Mouse (Mus musculus) layer of hippocampus, adult 11-12 months (tissue): ENCODE data around the gene Gm49333.
"Not testable (repeated sequence)": the region's sequence is repeated elsewhere in the genome, so short reads cannot be mapped to it uniquely, and the experiment has no call there.

ENCODE experiments used
- DNase-seq: peaks from one replicate; pipeline ENCODE4 v3.0.0; 2022; ENCODE audit warnings: low spot score

Gene Gm49333

GRCm38 (mm10) chr16:20628871-20629391 lies 17.5 kb downstream of the Gm49333 start:
- peak; percentile 27 for DNase-seq

DNA sequence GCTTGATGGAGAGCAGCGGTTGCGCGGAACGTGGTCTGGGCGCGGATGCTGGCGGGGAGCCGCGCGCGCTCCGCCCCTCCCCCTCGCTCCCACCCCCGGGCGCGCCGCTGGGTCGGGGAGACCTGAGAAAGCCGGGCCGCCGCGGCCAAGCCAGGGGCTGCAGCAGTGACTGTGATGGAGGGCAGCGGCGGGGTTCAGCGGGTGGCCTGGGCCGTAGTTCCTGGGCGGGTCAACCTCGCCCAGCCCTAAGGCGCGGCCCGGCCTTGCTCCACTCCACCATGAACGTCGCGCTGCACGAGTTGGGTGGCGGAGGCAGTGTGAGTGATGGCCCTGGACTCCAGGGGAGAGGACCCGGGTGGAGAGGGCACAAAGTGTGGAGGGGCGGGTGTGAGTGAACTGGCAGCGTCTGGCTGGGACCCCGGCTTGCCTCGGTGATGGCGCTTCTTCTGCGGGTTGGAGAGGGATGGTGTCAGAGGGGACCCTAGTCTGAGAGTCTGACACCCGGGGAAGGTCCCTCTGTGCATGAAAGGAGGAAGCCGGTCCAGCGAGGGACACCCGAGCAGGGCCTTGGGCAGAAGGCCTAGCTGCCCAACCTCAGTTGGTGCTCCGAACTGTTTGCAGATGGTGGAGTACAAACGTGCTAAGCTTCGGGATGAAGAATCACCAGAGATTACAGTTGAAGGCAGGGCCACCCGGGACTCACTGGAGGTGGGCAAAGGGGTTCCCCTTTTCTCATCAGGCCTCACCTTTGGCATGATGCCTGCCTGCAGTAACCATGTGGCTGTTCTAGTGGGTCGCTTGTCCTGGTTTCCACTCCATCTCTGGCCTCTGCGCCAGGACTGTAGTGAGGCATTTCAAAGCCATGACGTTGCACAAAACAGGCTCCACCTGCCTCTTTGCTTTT lies 18.6 kb downstream of the Gm49333 start, which contains the start of gene Ece2:
Gene Ece2 (plus strand): TSS at position 98 of the 904 bp plus-strand sequence.
- no peak for DNase-seq

DNA sequence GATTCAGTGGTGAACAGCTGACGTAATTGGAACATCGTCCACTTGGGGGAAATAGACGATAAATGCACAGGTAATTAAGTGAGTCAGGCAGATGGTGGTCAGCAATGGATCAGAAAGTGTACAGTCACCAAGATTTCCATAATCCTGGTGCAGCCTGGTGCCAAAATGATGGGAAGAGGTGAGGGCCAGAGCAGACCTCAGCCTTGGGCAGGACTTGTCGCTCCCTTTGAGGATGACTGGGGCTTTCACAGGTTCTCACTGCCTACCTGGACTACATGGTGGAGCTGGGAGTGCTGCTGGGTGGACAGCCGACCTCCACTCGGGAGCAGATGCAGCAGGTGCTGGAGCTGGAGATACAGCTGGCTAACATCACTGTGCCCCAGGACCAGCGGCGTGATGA lies 26.0 kb downstream of the Gm49333 start:
- DNase-seq, result no peak

DNA sequence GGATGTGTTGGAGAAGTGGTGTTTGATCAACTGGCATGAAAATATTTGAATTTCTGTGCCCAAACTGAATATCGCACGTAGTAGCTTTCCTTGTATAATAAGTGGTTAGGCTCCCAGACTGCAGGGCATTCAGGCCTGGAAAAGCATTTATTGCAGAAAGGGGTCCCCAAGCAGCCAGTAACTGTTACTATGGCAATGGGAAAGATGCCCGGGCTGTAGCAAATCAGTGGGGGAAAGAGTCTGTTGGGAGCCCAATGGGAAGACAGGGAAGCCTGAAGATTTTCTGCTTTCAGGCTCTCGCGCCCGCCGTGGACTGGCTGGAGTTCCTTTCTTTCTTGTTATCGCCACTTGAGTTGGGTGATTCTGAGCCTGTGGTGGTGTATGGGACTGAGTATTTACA lies 27.0 kb downstream of the Gm49333 start:
- peak; percentile 57 for DNase-seq

- peak; percentile 79 for DNase-seq
These were observed 30.8 kb downstream of the Gm49333 start for GRCm38 (mm10) chr16:20642161-20642560.

DNA sequence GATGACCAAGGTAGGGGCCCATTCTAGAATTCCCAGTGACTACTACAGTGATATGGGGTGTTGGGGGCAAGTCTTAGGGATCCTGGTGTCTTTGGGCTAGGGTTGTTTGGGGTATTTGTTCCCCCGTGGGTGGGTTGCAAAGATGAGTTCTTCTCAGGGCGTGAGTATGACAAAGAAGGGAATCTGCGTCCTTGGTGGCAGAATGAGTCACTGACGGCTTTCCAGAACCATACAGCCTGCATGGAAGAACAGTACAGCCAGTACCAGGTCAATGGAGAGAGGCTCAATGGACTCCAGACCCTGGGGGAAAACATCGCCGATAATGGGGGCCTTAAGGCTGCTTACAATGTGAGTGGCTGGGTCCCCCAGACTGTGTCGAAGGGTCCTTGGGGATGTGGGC lies 32.5 kb downstream of the Gm49333 start:
- no peak for DNase-seq

DNA sequence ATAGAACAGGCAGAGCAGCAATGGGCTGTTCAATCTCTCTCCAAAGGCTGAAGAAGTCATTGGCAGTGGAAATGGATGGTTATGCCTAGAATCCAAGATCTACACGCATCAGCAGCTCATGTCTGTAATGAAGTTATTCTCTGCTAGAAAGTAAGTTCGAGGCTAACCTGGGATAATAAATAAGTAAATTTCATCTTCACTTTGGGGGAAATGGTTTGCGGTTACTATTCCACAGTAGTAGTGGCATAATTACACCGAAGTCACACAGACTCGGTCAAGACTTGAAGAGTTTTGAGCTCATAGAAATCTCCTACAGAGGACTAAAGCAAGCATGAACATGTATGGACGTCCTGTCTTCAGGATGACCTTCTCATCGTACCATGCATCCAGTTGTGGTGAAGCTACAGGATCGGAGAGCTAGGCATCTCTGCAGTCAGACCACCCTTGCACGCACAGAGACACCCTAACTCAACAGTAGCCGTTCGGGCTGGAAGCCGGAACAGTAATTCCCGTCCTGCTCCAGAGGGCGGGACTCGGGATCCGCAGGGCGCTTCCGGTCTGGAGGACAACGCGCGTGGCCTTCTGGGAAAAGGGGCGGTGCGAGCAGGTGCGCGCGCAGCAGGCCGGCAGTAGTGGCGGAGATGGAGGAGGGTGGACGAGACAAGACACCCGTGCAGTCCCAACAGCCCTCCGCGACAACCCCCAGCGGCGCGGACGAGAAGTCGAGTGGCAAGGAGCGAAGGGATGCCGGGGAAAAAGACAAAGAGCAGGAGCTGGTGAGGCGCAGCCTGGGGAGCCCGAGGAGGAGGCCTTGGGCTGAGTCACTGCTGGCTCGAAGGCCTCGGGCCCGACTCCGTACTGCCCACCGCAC lies 39.9 kb downstream of the Gm49333 start, which contains the start of gene Psmd2:
Gene Psmd2 (plus strand): TSS at position 577 of the 871 bp plus-strand sequence.
- DNase-seq, result peak; percentile 96

DNA sequence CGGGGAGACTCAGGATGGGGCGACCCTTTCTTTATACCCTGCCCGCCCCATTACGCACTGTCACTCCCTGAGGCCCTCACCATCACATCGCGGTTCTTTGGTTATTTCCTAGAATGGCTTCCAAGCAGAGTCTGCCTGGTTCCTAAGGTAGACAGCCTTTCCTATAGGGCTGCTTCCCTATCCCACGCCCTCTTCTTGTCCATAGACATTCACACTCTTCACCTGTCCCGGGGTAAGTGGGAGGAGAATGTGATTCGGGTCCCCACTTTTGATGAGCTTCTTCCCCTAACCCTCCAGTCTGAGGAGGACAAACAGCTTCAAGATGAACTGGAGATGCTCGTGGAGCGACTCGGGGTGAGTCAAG lies 40.5 kb downstream of the Gm49333 start:
- DNase-seq, result no peak

DNA sequence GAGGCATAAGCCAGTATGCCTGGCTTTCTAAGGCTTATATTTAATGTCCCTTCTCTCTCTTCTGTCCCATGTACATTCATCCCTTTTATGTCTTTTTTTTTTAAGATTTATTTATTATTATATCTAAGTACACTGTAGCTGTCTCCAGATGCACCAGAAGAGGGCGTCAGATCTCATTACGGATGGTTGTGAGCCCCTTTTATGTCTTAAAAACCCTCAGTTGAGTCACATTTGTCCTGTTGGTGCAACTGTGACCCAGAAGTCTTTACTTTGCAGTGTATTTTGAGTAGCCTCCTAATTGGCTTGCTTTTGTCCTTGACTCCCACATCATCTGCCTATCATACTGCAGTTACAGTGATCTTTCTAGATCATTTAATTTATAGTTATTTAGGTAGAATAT lies 41.9 kb downstream of the Gm49333 start:
- no peak for DNase-seq

- no peak for DNase-seq
These were observed 46.3 kb downstream of the Gm49333 start for GRCm38 (mm10) chr16:20657661-20658060.

DNA sequence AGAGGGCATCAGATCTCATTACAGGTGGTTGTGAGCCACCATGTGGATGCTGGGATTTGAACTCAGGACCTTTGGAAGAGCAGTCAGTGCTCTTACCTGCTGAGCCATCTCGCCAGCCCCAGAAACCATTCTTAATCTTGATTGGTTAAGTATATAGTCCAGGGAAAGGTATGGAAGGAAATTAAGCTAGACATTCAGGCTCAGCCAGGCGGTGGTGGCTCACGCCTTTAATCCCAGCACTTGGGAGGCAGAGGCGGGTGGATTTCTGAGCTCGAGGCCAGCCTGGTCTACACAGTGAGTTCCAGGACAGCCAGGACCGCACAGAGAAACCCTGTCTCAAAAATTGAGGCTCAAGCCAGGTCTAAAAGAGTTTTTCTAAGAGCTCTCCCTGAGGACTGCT lies 56.6 kb downstream of the Gm49333 start, which contains the start of gene Eif4g1:
Gene Eif4g1 (plus strand): TSS at position 301 of the 400 bp plus-strand sequence.
- not testable (repeated sequence) for DNase-seq

DNA sequence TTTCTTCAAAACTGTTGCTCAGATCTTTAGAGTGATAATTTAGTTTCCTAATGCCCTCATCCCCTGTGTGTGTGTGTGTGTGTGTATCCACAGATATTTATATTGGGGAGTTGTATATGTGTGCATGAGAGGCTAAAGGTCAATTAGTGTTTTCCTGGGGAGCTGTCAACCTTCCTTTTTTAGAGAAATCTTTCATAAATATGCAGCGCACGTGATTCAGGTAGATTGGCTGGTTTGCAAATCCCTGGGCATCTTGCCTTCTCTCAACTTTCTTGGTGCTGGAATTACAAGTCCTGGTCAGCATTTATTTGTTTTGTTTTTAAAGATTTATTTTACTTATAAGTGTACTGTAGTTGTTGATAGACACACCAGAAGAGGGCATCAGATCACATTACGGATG lies 58.9 kb downstream of the Gm49333 start:
- DNase-seq, result no peak

GRCm38 (mm10) chr16:20671886-20672285 lies 60.5 kb downstream of the Gm49333 start:
- DNase-seq, result no peak

DNA sequence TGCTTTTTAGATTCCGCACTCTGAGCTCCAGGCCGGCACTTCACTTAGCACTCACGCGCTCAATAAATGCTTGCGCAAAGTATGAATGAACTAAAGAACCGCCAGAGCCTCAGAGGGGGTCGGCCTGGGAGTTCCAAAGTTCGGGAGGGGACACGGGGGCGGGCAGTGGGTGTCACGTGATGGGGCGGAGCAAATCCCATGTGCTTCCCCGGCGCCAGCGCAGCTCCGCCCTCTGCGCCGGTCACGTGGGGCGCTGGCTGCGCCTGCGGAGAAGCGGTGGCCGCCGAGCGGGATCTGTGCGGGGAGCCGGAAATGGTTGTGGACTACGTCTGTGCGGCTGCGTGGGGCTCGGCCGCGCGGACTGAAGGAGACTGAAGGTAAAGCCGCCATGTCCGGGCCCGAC lies 61.1 kb downstream of the Gm49333 start:
- peak; percentile 95 for DNase-seq

DNA sequence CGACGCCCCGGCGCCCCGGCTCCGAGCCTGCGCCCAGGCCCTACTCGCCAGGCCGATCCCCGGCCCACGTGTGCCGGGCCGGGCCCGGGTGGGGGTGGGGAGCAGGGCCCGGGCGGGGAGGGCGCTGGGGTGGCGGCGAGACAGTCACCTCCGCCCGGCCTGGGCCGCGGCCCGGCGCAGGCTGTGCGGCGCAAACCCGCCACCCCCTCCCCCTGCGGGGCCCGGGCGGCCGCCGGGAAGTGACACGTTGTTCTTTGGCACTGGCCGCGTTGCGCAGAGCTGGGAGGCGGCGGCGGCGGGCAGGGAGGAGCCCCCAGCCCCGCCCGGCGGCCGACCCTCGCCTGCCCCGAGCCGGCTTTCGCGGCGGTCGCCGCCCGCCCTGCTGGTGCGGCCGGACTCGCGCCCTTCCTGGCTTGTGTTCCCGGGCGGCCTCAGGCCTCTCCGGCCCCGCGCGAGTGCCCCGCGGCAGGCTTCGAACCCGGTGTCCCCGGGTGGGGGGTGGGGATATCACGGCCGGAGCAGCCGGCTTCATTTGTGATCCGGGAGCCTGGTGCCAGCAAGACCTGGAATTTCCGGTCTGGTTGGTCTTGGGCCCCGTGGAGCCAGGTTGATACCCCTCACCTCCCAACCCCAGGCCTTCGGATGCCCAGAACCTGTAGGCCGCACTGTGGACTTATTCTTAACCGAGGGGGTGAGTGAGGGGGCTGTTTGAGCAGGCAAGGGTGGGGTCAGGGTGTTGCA lies 61.7 kb downstream of the Gm49333 start:
- no peak for DNase-seq

- DNase-seq, result no peak
These were observed 62.4 kb downstream of the Gm49333 start for GRCm38 (mm10) chr16:20673706-20674303.

- no peak for DNase-seq
These were observed 63.8 kb downstream of the Gm49333 start for GRCm38 (mm10) chr16:20675213-20675612.

- no peak for DNase-seq
These were observed 65.3 kb downstream of the Gm49333 start for GRCm38 (mm10) chr16:20676702-20677101.

- no peak for DNase-seq
These were observed 66.0 kb downstream of the Gm49333 start for GRCm38 (mm10) chr16:20677380-20677779.

DNA sequence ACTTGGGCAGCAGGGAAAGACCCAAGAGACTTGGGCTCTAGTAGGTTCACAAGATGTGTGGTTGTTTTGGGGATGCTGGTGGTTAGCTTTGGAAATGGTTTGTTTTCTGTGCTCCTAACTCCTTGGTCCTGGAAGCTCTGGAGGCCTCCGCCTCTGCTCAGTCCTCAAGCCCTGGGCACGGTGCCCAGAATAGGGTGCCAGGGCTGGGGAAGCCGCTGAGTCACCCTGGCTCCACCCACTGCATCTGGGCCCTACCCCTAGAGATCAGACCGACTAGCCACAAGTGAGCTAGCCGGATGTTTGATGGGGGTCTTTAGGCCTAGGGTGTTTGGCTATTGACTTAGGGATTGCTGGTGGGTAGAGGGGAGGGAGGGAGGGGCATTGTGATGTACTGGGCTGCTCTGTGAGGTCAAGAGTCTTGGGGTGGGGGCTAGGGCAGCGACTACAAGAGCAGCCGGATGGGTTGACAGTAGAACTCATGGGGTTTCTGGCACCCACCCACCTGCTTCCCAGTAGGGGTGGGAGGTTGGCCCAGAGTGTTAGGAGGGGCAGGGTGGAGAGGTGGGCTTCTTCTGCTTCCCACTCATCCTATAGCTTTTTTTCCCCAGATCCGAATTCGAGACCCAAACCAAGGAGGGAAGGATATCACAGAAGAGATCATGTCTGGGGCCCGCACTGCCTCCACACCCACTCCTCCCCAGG lies 66.7 kb downstream of the Gm49333 start:
- DNase-seq, result peak; percentile 83

DNA sequence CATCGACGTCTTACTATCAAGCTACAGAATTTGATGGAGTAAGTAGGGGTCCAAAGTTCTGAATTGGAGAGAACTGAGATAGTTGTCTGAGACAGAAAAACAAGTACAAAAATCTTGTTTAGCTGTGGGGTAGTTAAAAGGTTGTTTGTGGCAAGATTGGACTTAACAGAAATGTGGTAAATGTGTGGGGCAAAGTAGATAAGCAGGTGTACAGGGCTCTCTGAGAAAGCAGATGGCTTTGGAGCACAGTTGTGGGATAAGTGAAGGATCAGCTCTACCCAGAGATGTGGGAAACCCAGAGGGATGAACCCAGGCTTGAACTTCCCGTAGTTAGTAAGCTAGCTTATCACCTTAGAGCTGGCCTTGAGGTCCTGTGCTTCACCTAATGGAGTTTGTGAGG lies 79.4 kb downstream of the Gm49333 start:
- no peak for DNase-seq
